Mouse (Mus musculus) liver, embryonic 14.5 days (tissue): Measurements from ENCODE around the gene Cmah. TPM values are rescaled to one million over a fixed set of nuclear protein-coding genes. Genes with fewer than 3 reads are reported as not detected.

Experiments used
- ATAC-seq: fragments of 200-750 bp; cut with Nextera tagmentation; 2 replicates; pipeline ENCODE4 v1.8.0; 2017; ENCODE audit warnings: moderate number of reproducible peaks, mild to moderate bottlenecking, moderate library complexity; ENCODE audit not compliant: insufficient read depth
- DNase-seq, 3 experiments: peaks; one replicate each; pipeline ENCODE4 v3.0.0-alpha.2; 2012 to 2013; ENCODE audit warnings: low read depth in 3 of 3, low spot score in 3 of 3
- H3K27ac ChIP-seq: fragments of 300-500 bp; sonication (generic); 2 replicates; pipeline ENCODE4 v1.5.1; 2014; ENCODE audit warnings: moderate library complexity, mild to moderate bottlenecking, control low read depth, inconsistent platforms
- H3K27me3 ChIP-seq: fragments of 300-500 bp; sonication (generic); 2 replicates; pipeline ENCODE4 v1.6.1; 2014; ENCODE audit warnings: mild to moderate bottlenecking, low read length, moderate library complexity; ENCODE audit not compliant: control insufficient read depth, insufficient read depth
- H3K36me3 ChIP-seq: fragments of 300-500 bp; sonication (generic); replicated peaks from 2 replicates; pipeline ENCODE4 v1.6.1; 2014; ENCODE audit warnings: low read depth; ENCODE audit not compliant: control insufficient read depth, insufficient read depth
- H3K4me1 ChIP-seq, 2 experiments: fragments of 200-500 bp in 1 of 2; fragments of 300-500 bp in 1 of 2; sonication (generic) in 1 of 2; replicated peaks; 2 replicates each; pipeline ENCODE4 v1.6.1; 2012 to 2014; ENCODE audit warnings: antibody characterized with exemption in 1 of 2, inconsistent platforms in 1 of 2, low read length in 1 of 2; ENCODE audit not compliant: control insufficient read depth in 2 of 2, insufficient read depth in 2 of 2
- H3K4me2 ChIP-seq: fragments of 300-500 bp; sonication (generic); 2 replicates; pipeline ENCODE4 v1.6.1; 2014; ENCODE audit warnings: low read depth, mild to moderate bottlenecking, control low read depth, moderate library complexity
- H3K4me3 ChIP-seq, 2 experiments: fragments of 200-500 bp in 1 of 2; fragments of 300-500 bp in 1 of 2; sonication (generic) in 1 of 2; 2 replicates each; pipeline ENCODE4 v1.5.1; 2012 to 2014; ENCODE audit warnings: low read depth in 2 of 2, low read length in 2 of 2, mild to moderate bottlenecking in 2 of 2, control low read depth in 1 of 2, inconsistent platforms in 1 of 2, moderate library complexity in 1 of 2; ENCODE audit not compliant: insufficient read depth in 1 of 2
- H3K9ac ChIP-seq: fragments of 300-500 bp; sonication (generic); replicated peaks from 2 replicates; pipeline ENCODE4 v1.6.1; 2014; ENCODE audit warnings: mild to moderate bottlenecking, control low read depth, moderate library complexity
- H3K9me3 ChIP-seq: fragments of 300-500 bp; sonication (generic); 2 replicates; pipeline ENCODE4 v1.6.1; 2016; ENCODE audit warnings: low read length, mixed read lengths; ENCODE audit not compliant: control insufficient read depth
- CTCF ChIP-seq: IDR thresholded peaks from 2 replicates; pipeline ENCODE4 v1.5.1; 2016; ENCODE audit warnings: antibody characterized with exemption, low read depth, control low read depth
- EP300 ChIP-seq: IDR thresholded peaks from 2 replicates; pipeline ENCODE4 v1.6.1; 2016; ENCODE audit warnings: antibody characterized with exemption, low read depth
- WGBS: fragments of 180-500 bp; shearing (Covaris S2); extraction: QIAGEN DNeasy Blood & Tissue Kit; methylation state at CpG from one replicate; pipeline ENCODE4 v1.1.7; 2014; ENCODE audit not compliant: insufficient replicate concordance; 5-methylcytosine and 5-hydroxymethylcytosine counted together
- polyA plus RNA-seq, 2 experiments: library from polyadenylated mRNA; depleted of rRNA in 1 of 2; stranded (reverse) in 1 of 2; unstranded in 1 of 2; fragments of >200 nt; fragmentation: Nextera tagmentation in 1 of 2; extraction: Ambion mirVana in 1 of 2; gene quantifications; 2 replicates each; pipeline versions ENCODE4 v1.2.1 to v1.2.3; 2012 to 2014

The Cmah gene
- polyA plus RNA-seq, 2 experiments: 0.42 to 0.46 TPM

DNA sequence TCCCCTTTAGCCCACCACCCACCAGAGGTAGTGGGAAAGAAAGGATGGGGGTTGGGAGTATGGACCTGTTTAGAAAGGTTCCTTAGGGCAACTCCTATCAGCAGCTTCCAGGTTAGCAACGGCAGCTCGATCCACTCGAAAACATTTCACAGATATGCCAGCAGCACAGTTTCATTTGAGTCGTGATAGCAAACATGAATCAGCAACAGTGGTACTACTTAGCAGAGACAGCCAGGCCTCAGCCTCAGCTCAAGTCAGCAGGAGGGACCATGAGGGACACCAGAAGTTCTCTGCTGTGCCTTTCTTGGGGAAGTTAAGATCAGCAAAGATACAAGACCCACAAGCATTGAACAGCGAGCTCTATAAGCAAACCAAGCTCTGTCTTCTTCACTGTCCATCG is 13.3 kb downstream of the Cmah start:
- ATAC-seq (peak; percentile 43; the same call in 1 of the 2 replicates), DNase-seq (no peak)
- H3K9ac ChIP-seq: no peak overlapping the region

DNA sequence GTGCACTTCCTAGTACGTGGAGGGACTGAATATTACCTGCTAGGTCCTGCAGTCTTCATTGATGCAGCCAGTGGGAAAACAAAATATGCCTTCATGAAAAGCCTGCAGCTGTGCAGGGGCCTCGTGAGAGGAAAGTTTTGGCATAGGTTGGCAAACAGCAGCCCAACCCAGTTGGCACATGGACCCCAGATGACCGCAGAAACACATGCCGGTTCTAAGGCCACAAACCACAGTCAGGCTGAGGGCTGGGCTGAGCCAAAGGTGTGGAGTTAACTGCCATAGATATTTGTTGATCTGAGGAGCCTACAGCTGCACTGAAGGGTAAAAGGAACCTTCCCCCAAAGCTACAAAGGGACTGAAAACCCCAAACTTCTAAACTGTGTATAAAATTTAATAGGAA is 14.9 kb downstream of the Cmah start:
- 61% methylated on average over 4 of the region's 4 CpGs for WGBS

More for the DNA sequence above, 13.3 kb downstream of the Cmah start:
- no peak overlapping the region for H3K27ac ChIP-seq
- no peak overlapping the region for H3K4me3 ChIP-seq
- WGBS: 31% methylated on average over 6 of the region's 6 CpGs
- H3K27me3 ChIP-seq: no peaks in the 10 kb centered on the region
- no peak overlapping the region for H3K4me2 ChIP-seq
- H3K4me1 ChIP-seq: peaks cover 5 to 25% of the 10 kb centered on the region in 2 experiments
- no peaks in the 10 kb centered on the region for H3K9me3 ChIP-seq
- H3K36me3 ChIP-seq: no peaks in the 10 kb centered on the region
- TF ChIP-seq CTCF (no peak), EP300 (no peak)

DNA sequence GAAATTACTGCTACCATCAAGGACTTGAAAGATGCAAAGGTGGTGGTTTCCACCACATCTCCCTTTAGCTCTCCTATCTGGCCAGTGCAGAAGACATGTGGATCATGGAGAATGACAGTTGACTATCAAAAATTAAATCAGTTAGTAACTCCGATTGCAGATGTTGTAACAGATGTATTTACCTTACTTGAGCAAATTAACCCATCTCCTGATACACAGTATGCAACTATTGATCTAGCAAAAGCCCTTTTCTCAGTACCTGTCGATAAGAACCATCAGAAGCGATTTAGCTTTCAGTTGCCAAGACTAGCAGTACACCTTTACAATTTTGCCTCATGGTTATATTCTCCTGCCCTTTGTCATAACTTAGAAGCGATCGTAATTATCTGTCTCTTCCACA is 25.8 kb downstream of the Cmah start:
- H3K27ac ChIP-seq: no peak overlapping the region
- no peak overlapping the region for H3K9ac ChIP-seq
- H3K36me3 ChIP-seq: no peaks in the 10 kb centered on the region
- H3K4me2 ChIP-seq: no peak overlapping the region
- no peak for DNase-seq
- ATAC-seq: no peak
- no peaks in the 10 kb centered on the region for H3K9me3 ChIP-seq
- WGBS: 67% methylated on average over 5 of the region's 5 CpGs
- no peaks in the 10 kb centered on the region for H3K27me3 ChIP-seq
- TF ChIP-seq EP300 (no peak), CTCF (no peak)
- no peak overlapping the region for H3K4me3 ChIP-seq
- H3K4me1 ChIP-seq: no peaks in the 10 kb centered on the region

More for the DNA sequence above, 14.9 kb downstream of the Cmah start:
- no peak overlapping the region for H3K4me3 ChIP-seq
- peaks cover 5 to 23% of the 10 kb centered on the region in 2 experiments for H3K4me1 ChIP-seq
- TF ChIP-seq EP300 (no peak), CTCF (no peak)
- H3K9ac ChIP-seq: no peak overlapping the region
- H3K36me3 ChIP-seq: no peaks in the 10 kb centered on the region
- H3K4me2 ChIP-seq: no peak overlapping the region
- no peak overlapping the region for H3K27ac ChIP-seq
- no peaks in the 10 kb centered on the region for H3K27me3 ChIP-seq
- no peak for DNase-seq
- H3K9me3 ChIP-seq: no peaks in the 10 kb centered on the region
- no peak for ATAC-seq

DNA sequence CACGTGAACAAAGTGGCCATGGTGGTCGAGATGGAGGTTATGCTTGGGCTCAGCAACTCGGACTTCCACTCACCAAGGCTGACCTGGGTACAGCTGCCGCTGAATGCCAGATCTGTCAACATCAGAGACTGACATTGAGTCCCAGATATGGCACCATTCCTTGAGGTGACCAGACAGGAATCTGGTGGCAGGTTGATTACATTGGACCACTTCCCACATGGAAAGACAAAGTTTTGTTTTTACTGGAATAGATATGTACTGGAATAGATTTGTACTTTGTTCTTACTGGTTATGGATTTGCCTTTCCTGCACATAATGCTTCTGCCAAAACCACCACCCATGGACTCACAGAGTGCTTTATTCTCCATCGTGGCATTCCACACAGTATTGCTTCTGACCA is 27.5 kb downstream of the Cmah start:
- Histone ChIP-seq H3K4me1 (no peaks in the 10 kb centered on the region), H3K4me3 (no peak overlapping the region), H3K27me3 (no peaks in the 10 kb centered on the region), H3K27ac (no peak overlapping the region), H3K36me3 (no peaks in the 10 kb centered on the region), H3K4me2 (no peak overlapping the region), H3K9me3 (no peaks in the 10 kb centered on the region), H3K9ac (no peak overlapping the region)
- WGBS: 53% methylated on average over 5 of the region's 5 CpGs
- ATAC-seq (no peak), DNase-seq (no peak)
- TF ChIP-seq EP300 (no peak), CTCF (no peak)

DNA sequence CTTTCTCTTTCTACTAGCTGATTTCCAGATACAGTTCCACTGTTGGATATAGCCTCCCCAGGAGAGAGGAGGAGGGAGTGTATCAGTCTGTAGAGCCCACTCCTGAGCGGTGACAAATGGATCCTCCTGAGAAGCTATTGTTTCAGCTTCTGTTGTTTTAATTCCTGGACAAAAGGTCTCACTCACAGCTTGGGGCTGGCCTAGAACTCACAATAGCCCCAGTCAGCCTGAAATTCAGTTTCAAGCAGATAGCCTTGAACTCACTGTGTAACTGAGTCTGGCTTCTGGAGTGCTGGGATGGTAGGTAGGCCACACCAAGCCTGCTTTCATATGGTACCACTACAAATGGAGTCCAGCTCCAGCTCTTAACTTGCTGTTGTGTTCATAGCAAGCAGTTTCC is 32.0 kb downstream of the Cmah start:
- Histone ChIP-seq H3K9me3 (no peaks in the 10 kb centered on the region), H3K36me3 (no peaks in the 10 kb centered on the region), H3K4me2 (no peak overlapping the region), H3K27me3 (no peaks in the 10 kb centered on the region), H3K9ac (no peak overlapping the region), H3K4me3 (no peak overlapping the region), H3K27ac (no peak overlapping the region), H3K4me1 (no peaks in the 10 kb centered on the region)
- no peak for DNase-seq
- WGBS: 79% methylated on average over 1 of the region's 1 CpGs
- TF ChIP-seq CTCF (no peak), EP300 (no peak)
- no peak for ATAC-seq
